Mouse (Mus musculus): Measurements from ENCODE around the gene Plpp3. TPM values are rescaled to one million over a fixed set of nuclear protein-coding genes. Genes with fewer than 3 reads are reported as not detected.
"Not testable (repeated sequence)": the region's sequence is repeated elsewhere in the genome, so short reads cannot be mapped to it uniquely, and the experiment has no call there.

Gene Plpp3
- total RNA-seq, 2 experiments from 2014 or later, result 110 to 114 TPM

- no peak for DNase-seq (ENCODE audit: extremely low spot score in 1 of 2, low spot score in 2 of 2)
- intact Hi-C loops (cut with DNase I), result no loop called here
These were observed 111.1 kb downstream of the Plpp3 start for GRCm38 (mm10) chr4:105268202-105268730.

- DNase-seq (ENCODE audit: extremely low spot score in 1 of 2, low spot score in 2 of 2); intact Hi-C loops (cut with DNase I): not testable (repeated sequence)
These were observed 112.3 kb downstream of the Plpp3 start for GRCm38 (mm10) chr4:105269398-105269797.

DNA sequence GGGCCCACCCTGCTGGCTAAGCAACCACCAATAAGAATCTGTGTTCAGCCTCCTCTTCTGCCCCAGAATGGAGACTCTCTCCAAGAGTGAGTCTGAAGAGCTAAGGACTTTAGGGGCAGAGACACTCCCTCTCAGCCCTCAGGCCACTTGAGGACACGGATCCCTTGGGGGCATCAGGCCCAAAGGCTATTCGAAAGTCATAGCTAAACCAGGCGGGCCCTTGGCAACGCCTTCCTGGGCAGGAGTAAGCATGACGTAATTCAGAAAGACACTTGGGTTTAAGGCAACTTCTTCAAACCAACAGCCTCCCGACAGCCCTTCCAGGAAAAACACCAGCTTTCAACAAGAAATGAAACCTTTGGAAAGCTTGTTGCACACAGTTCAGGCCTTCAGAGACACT lies 114.0 kb downstream of the Plpp3 start:
- intact Hi-C loops (cut with DNase I), result no loop called here
- DNase-seq (ENCODE audit: extremely low spot score in 1 of 2, low spot score in 2 of 2), result peak in 1 of 2 experiments; percentile 24

GRCm38 (mm10) chr4:105273034-105273433 lies 115.9 kb downstream of the Plpp3 start:
- intact Hi-C loops (cut with DNase I), result no loop called here
- DNase-seq (ENCODE audit: extremely low spot score in 1 of 2, low spot score in 2 of 2), result no peak

GRCm38 (mm10) chr4:105273486-105273885 lies 116.3 kb downstream of the Plpp3 start:
- DNase-seq (ENCODE audit: extremely low spot score in 1 of 2, low spot score in 2 of 2), result no peak

DNA sequence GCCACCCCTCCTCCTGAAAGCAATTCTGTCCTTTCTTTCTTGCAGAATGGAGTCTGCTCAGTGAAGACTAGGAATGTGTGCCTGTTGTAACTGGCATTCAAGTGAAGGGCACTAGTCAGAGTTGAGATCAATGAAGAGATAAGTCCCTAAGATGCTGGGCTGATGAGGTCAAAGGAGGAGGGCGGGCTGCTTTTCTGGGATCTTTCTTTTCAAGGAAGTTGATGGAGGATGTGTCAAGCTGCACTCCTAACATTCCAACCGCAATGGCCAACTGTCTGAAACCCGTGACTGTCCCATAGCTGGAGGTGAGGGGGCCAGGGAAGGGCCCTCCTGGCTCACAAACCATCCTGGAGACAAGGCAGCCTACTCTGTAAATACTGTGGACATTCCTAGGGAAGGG lies 118.5 kb downstream of the Plpp3 start:
- no peak for DNase-seq (ENCODE audit: extremely low spot score in 1 of 2, low spot score in 2 of 2)
- intact Hi-C loops (cut with DNase I), result no loop called here

More at GRCm38 (mm10) chr4:105273486-105273885, 116.3 kb downstream of the Plpp3 start:
- intact Hi-C loops (cut with DNase I), result no loop called here

- intact Hi-C loops (cut with DNase I), result no loop called here
- no peak for DNase-seq (ENCODE audit: extremely low spot score in 1 of 2, low spot score in 2 of 2)
These were observed 119.1 kb downstream of the Plpp3 start for GRCm38 (mm10) chr4:105276062-105276795.

GRCm38 (mm10) chr4:105278161-105278560 lies 121.0 kb downstream of the Plpp3 start:
- intact Hi-C loops (cut with DNase I), result no loop called here
- no peak for DNase-seq (ENCODE audit: extremely low spot score in 1 of 2, low spot score in 2 of 2)

- intact Hi-C loops (cut with DNase I), result no loop called here
- no peak for DNase-seq (ENCODE audit: extremely low spot score in 1 of 2, low spot score in 2 of 2)
These were observed 121.6 kb downstream of the Plpp3 start for GRCm38 (mm10) chr4:105278571-105279410.

- no peak for DNase-seq (ENCODE audit: extremely low spot score in 1 of 2, low spot score in 2 of 2)
- intact Hi-C loops (cut with DNase I), result no loop called here
These were observed 122.7 kb downstream of the Plpp3 start for GRCm38 (mm10) chr4:105279806-105280205.

GRCm38 (mm10) chr4:105281751-105282231 lies 124.6 kb downstream of the Plpp3 start:
- DNase-seq (ENCODE audit: extremely low spot score in 1 of 2, low spot score in 2 of 2), result peak in 1 of 2 experiments; percentile 26
- intact Hi-C loops (cut with DNase I), result no loop called here

Other genes with a start within 250 kb of the Plpp3 start
- 1 to 10 TPM; 1.8 to 2.1 TPM for gene Fyb2, start 243.9 kb upstream of the Plpp3 start, total RNA-seq (2021)
- gene Prkaa2, start 47.5 kb upstream of the Plpp3 start, total RNA-seq (2021), result 10 to 100 TPM; 33.1 to 36.4 TPM